Mouse (Mus musculus): ENCODE measurements around the gene Odf2. TPM values are rescaled to one million over a fixed set of nuclear protein-coding genes. Genes with fewer than 3 reads are reported as not detected.

Odf2 gene
- total RNA-seq (2021): 10 to 100 TPM; 15.1 to 16.1 TPM
- long read RNA-seq, experiment 1, transcript Odf2-204 (21 exons, 3,826 nt): major isoform, 8 of 13 reads
- long read RNA-seq, experiment 1, partial matches to known transcripts: 0 of 13 reads
- long read RNA-seq, experiment 1, other reads (novel, unspliced or antisense): 4 of 13 reads
- long read RNA-seq, experiment 2, transcript Odf2-204 (21 exons, 3,826 nt): major isoform, 6 of 20 reads
- long read RNA-seq, experiment 2, partial matches to known transcripts: 3 of 20 reads
- long read RNA-seq, experiment 2, other reads (novel, unspliced or antisense): 8 of 20 reads

DNA sequence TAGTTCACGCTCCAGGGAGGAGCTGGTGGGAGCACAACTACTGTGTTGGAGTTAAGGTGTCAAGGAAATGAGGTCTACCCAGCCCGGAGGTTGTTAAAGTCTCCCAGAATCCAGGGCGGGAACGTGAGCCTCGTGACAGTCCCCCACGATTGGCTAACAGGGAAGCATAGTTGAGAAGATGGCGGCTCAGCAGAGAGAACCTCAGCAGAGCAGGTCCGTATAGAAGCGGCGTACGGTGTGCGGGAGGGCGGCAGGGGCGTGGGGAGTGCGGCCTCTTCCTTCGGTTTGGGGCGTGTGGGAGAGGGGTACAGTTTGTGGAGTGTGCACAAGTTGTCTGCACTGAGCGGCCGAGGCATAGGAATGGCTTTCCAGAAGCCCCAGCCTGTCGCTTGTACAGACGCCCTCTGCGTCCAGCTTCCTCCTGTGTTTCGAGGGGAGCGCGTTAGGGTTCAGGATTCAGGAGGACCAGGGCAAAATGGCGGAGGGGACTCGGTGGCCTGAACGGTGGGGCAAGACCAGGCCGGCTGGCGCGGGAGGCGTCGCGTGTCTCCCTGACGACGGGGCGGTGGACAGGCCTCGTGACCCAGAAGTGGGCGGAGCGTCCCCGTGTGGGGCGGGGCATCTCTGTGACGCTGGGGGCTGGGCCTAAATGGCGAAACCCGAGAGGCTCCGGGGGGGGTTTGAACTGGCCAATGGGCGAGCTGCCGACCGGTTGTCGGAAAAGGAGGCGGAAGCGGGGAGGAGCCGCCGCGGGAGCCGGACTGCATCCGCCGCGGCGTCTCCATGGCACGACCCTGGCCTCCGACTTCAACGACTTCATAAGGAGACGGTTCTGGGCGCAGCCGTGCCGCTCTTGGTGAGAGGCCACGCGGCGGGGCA lies at the start of gene Odf2:
Gene Odf2, plus strand, starts transcription at position 156 of the 879 bp plus-strand sequence.
- intact Hi-C loops (cut with DNase I; ENCODE audit: low total_unique reads): no loop called here

DNA sequence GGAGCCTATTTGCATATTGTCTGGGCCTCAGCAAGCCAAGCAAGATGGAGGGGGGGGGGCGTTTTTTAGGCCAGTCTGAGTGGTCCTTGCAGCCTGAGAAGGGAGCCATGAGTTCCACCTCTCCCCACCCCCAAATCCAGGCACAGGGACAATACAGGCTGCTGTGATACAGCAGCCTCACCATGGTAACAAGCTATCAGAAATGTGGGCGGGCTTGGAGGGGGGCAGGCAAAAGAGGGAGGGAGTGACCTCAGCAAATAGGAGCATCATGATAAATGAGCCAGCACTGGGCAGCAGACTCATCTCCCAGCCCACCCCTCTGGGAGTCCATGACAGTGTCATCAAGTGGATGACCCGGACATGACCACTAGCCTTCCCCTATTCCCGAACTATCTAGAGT lies 49.6 kb upstream of the Odf2 start:
- no peak for DNase-seq
- intact Hi-C loops (cut with DNase I; ENCODE audit: low total_unique reads): no loop called here

More for the DNA sequence above, at the start of gene Odf2:
- peak; percentile 100 for DNase-seq

DNA sequence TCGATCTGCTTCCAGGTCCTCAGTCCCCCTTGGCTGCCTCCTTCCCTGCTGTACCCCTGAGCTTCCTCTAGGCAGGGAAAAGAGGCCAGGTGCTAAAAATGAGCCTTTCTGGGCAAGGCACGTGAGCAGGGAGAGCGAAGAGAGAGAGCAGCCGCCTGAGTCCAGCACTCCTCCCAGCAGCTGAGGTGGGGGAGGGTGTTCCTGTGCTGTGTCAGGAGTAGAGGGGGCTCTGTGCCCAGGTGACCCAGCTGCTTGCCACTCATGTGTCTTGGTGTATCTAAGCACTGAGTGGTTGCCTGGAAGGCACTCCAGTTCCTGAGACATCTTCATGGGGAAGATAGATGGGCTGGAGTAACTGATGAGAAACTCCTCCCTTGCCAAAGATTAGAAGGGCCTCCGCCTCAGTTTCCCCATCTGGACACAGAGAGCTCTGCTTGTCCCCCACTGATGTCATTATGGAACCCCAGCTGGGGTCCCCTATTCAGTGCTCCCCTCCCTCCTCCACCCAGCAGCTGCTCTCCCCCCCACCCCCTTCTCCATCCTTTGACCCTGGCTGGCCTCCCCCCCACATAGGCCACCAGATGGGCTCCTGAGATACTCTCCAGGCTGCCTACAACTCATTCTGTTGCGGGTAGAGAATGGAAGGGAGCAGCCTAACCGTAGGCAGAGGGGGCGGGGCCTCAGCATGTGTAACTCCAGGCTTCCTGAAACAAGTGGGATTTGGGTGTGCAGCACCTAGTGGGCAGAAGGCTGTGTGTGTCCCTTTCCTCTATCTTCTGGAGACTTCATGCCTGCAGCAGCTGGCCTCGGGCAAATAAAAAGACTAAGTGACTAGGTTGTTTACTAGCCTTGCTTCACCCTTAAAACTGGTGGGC lies 45.6 kb upstream of the Odf2 start:
- intact Hi-C loops (cut with DNase I; ENCODE audit: low total_unique reads): no loop called here
- no peak for DNase-seq

- DNase-seq: no peak
- intact Hi-C loops (cut with DNase I; ENCODE audit: low total_unique reads): no loop called here
These were observed 44.9 kb upstream of the Odf2 start for GRCm38 (mm10) chr2:29844115-29844514.

DNA sequence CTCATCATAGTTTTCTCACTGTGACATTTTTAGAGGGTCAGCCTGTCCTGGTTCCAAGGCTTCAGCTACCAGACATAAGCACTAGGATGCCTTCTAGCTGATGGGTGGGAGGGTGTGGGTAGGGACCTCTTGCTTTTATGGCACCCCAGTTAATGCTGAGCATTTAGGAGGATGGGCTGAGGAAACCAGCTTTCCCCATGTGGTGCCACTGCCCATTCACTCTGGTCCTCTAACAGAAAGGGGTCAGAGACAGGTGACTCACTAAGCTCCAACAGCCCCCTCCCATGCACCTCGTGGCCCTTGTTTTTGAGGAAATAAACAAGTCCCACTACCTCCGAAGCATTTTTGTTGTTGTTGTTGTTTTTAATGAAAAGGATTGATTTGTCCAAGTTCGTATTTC lies 44.4 kb upstream of the Odf2 start:
- DNase-seq: no peak
- intact Hi-C loops (cut with DNase I; ENCODE audit: low total_unique reads): no loop called here

- intact Hi-C loops (cut with DNase I; ENCODE audit: low total_unique reads): no loop called here
- DNase-seq: no peak
These were observed 43.4 kb upstream of the Odf2 start for GRCm38 (mm10) chr2:29845636-29846035.

DNA sequence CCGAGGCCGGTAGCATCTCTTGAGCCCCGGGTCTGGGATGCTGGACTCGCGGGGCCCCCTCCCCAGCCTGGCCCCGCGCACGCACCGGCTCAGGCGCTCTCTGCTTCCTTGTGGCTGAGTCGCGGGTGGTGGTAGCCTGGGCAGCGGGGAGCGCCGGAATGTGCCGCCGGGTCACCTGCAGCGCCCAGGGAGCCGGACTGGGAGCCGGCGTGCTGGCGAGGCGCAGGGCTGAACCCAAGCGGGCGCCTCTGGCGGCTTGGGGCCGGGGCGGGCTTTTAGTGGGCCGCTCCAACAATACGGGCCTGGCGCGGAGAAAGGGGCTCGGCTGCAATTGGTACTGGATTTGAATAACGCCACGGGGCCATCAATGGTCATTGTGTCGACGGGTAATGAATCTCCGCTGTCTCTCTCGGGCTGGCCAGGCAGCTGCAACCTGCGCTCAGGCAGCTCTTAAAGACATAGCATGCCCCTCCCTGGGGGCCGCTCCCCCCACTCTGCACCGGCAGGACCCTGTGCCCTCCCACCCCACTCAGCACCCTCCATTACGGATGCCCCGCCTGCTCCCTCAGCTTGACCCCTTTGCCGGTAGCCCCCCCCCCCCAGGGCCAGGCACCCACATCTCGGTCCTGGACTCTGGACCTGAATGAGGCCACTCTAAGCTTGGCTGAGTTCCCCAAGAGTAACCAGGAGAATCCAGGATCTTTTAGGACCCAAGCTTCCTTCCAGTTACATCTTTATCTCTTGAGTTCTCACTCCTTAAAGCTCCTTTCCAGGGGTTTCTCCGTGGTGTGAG lies 42.8 kb upstream of the Odf2 start:
- intact Hi-C loops (cut with DNase I; ENCODE audit: low total_unique reads): no loop called here
- no peak for DNase-seq

DNA sequence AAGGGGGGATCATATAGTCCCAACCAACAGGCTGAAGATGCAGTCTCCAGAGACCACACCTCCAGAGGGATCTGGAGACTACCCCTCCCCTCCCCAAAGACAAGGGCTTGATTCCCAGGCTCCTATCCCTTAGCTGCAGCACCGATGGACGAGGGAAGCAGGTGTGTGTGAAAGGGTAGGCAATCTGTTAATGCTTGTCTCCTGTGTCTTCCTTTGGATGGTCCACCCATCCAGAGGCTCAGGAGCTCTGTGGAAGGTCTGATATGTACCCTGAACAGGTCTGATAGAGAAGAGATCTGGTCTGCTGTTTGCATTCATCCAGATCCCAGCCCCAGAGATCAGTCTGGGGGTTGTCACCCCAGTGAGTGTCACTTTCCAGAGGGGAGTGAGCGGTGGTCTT lies 42.1 kb upstream of the Odf2 start:
- no peak for DNase-seq
- intact Hi-C loops (cut with DNase I; ENCODE audit: low total_unique reads): no loop called here

DNA sequence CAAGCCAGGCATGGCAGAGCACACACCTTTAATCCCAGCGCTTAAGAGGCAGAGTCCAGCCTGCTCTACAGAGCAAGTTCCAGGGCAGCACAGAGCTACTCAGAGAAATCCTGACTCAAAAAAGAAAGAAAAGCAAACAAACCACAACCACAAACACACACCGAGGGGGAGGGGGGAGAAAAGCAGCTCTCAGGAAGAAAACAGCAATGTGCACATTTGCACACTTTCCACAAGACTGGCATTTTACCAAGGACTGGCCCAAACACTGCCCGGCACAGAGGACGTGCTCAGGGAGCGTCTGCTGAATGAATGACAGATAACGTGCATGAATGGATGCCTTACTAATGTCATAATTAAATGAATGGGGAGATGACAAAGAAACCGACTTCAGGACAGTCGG lies 40.0 kb upstream of the Odf2 start:
- intact Hi-C loops (cut with DNase I; ENCODE audit: low total_unique reads): no loop called here
- no peak for DNase-seq

DNA sequence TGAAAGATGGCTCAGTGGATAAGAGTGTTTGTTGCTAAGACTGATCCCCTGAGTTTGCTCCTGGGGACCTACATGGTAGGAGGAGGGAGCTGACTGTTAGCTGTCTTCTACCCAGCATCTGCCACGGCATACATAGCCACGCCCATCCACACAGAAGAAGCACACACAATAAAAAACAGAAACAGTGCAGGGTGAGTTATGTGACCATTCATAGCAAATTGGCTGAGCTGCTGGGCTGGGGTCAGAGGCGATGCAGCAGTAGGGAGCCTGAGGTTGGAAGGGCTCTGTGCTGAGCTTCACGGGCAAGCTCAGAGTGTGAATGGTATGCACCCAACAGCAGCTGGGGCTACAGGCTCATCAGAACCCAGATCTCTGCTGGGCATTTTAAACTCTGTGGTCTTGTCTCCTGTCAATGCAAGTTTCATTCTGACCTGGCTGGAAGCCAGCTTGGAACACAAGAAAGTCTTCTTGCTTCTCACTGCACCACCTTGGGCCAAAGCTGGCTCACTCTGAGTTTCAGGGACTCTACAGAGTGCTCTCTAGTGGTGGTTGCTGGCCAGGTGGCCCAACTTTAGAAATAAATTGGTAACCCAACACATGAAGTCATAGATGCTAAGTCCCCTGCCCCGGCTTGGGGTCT lies 39.1 kb upstream of the Odf2 start:
- no peak for DNase-seq
- intact Hi-C loops (cut with DNase I; ENCODE audit: low total_unique reads): no loop called here

DNA sequence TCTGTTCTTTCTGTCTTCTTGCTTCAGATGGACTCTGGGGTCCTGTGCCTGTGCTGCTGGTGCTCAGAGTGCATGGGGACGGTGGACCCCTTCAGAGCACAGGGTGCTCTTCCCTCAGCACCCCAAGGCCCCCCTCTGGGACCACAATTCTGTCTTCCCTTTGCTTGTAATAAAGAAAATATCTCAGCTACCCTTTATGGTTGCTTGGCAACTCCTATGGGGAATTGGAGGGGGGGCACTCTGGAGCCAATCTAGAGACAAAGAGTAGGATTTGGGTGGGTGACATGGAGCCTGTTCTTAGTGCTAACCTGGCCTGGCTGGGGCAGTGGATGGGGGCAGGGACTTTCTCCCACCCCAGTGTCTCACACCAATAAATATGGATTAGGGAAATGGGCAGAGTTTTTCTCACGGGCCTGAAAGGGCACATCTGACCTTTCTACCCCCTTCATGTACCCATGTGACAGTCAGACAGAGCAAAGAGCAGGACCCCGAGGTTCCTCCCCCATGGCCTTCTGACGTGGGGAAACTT lies 36.0 kb upstream of the Odf2 start:
- intact Hi-C loops (cut with DNase I; ENCODE audit: low total_unique reads): no loop called here
- no peak for DNase-seq

GRCm38 (mm10) chr2:29853736-29854135 lies 35.3 kb upstream of the Odf2 start:
- no peak for DNase-seq
- intact Hi-C loops (cut with DNase I; ENCODE audit: low total_unique reads): no loop called here

GRCm38 (mm10) chr2:29855585-29856210 lies 33.3 kb upstream of the Odf2 start:
- no peak for DNase-seq
- intact Hi-C loops (cut with DNase I; ENCODE audit: low total_unique reads): loop anchor here (5.0 kb wide), 1 partner anchor 38 kb away; no protein-coding TSS in a partner anchor

DNA sequence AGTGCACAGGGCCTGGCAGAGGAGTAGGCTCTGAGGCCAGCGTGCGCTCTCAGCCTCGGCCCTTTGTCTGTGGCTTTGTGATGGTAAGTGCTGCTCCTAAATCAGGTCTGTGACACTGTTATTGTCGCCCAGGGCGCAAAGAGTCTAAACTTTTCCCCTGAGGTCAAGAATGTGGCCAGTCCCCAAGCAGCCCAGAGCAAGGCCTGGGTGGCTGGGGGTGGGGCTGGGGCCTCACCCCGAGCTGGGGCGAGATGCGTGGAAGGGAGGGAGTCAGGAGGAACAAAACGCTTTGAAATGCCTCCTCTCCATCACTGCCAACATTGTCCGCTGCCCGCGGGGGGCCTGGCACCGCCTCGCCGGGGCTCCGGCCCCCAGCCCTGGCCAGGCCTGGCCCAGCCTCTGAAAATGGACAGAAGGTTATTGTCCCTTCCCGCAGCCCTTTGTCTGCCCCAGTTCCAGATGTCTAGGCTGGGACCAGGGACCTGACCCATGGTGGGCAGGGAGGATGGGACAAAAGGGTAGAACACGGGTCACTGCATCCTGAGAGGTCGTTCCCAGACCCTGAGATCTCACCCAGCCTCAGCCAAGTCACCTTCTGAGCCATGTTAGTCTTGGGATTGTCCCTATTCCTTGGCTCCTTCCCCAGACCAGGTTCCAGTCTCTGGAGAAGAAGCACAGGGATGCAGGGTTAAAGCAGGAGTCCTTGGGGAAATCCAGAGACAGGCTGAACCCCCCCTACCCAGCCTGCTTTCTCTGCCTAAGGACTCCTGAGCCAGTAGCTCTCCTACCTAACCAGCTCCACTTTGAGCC lies 32.4 kb upstream of the Odf2 start:
- DNase-seq: no peak
- intact Hi-C loops (cut with DNase I; ENCODE audit: low total_unique reads): loop anchor here (5.0 kb wide), 1 partner anchor 39 kb away; no protein-coding TSS in a partner anchor

GRCm38 (mm10) chr2:29857341-29857740 lies 31.7 kb upstream of the Odf2 start:
- peak; percentile 60 for DNase-seq
- intact Hi-C loops (cut with DNase I; ENCODE audit: low total_unique reads): loop anchor here (5.0 kb wide), 1 partner anchor 40 kb away; no protein-coding TSS in a partner anchor

DNA sequence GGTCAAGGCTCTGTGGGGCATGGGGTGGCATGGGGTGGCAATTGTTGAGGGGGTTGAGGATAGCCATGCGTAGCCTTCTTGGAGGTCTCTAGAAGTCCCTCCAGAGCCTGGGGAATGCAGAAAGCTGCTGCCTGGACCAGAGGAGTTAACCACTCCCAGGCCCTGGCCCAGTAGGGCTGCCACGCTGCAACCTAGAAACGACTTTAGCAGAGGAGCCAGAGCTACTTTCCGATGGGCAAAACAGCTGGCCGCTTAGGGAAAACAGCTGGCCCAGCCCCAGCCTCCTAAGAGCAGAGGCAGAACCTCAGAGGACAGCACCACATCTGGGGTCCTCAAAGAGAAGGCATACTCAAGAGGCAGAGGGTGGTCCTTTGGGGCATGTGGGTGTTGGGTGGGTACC lies 31.1 kb upstream of the Odf2 start:
- peak; percentile 52 for DNase-seq
- intact Hi-C loops (cut with DNase I; ENCODE audit: low total_unique reads): loop anchor here (5.0 kb wide), 1 partner anchor 41 kb away; no protein-coding TSS in a partner anchor

Measured in gastrocnemius, postnatal 14 days (tissue).